Mouse (Mus musculus) liver, embryonic 14.5 days (tissue): ENCODE results near the gene Unc13b. TPM values are rescaled to one million over a fixed set of nuclear protein-coding genes. Genes with fewer than 3 reads are reported as not detected.

Experiments used
- ATAC-seq: fragments of 200-750 bp; cut with Nextera tagmentation; 2 replicates; pipeline ENCODE4 v1.8.0; 2017; ENCODE audit warnings: moderate number of reproducible peaks, mild to moderate bottlenecking, moderate library complexity; ENCODE audit not compliant: insufficient read depth
- DNase-seq, 3 experiments: peaks; one replicate each; pipeline ENCODE4 v3.0.0-alpha.2; 2012 to 2013; ENCODE audit warnings: low read depth in 3 of 3, low spot score in 3 of 3
- H3K27ac ChIP-seq: fragments of 300-500 bp; sonication (generic); 2 replicates; pipeline ENCODE4 v1.5.1; 2014; ENCODE audit warnings: moderate library complexity, mild to moderate bottlenecking, control low read depth, inconsistent platforms
- H3K27me3 ChIP-seq: fragments of 300-500 bp; sonication (generic); 2 replicates; pipeline ENCODE4 v1.6.1; 2014; ENCODE audit warnings: mild to moderate bottlenecking, low read length, moderate library complexity; ENCODE audit not compliant: control insufficient read depth, insufficient read depth
- H3K36me3 ChIP-seq: fragments of 300-500 bp; sonication (generic); replicated peaks from 2 replicates; pipeline ENCODE4 v1.6.1; 2014; ENCODE audit warnings: low read depth; ENCODE audit not compliant: control insufficient read depth, insufficient read depth
- H3K4me1 ChIP-seq, 2 experiments: fragments of 200-500 bp in 1 of 2; fragments of 300-500 bp in 1 of 2; sonication (generic) in 1 of 2; replicated peaks; 2 replicates each; pipeline ENCODE4 v1.6.1; 2012 to 2014; ENCODE audit warnings: antibody characterized with exemption in 1 of 2, inconsistent platforms in 1 of 2, low read length in 1 of 2; ENCODE audit not compliant: control insufficient read depth in 2 of 2, insufficient read depth in 2 of 2
- H3K4me2 ChIP-seq: fragments of 300-500 bp; sonication (generic); 2 replicates; pipeline ENCODE4 v1.6.1; 2014; ENCODE audit warnings: low read depth, mild to moderate bottlenecking, control low read depth, moderate library complexity
- H3K4me3 ChIP-seq, 2 experiments: fragments of 200-500 bp in 1 of 2; fragments of 300-500 bp in 1 of 2; sonication (generic) in 1 of 2; 2 replicates each; pipeline ENCODE4 v1.5.1; 2012 to 2014; ENCODE audit warnings: low read depth in 2 of 2, low read length in 2 of 2, mild to moderate bottlenecking in 2 of 2, control low read depth in 1 of 2, inconsistent platforms in 1 of 2, moderate library complexity in 1 of 2; ENCODE audit not compliant: insufficient read depth in 1 of 2
- H3K9ac ChIP-seq: fragments of 300-500 bp; sonication (generic); replicated peaks from 2 replicates; pipeline ENCODE4 v1.6.1; 2014; ENCODE audit warnings: mild to moderate bottlenecking, control low read depth, moderate library complexity
- H3K9me3 ChIP-seq: fragments of 300-500 bp; sonication (generic); 2 replicates; pipeline ENCODE4 v1.6.1; 2016; ENCODE audit warnings: low read length, mixed read lengths; ENCODE audit not compliant: control insufficient read depth
- CTCF ChIP-seq: IDR thresholded peaks from 2 replicates; pipeline ENCODE4 v1.5.1; 2016; ENCODE audit warnings: antibody characterized with exemption, low read depth, control low read depth
- EP300 ChIP-seq: IDR thresholded peaks from 2 replicates; pipeline ENCODE4 v1.6.1; 2016; ENCODE audit warnings: antibody characterized with exemption, low read depth
- WGBS: fragments of 180-500 bp; shearing (Covaris S2); extraction: QIAGEN DNeasy Blood & Tissue Kit; methylation state at CpG from one replicate; pipeline ENCODE4 v1.1.7; 2014; ENCODE audit not compliant: insufficient replicate concordance; 5-methylcytosine and 5-hydroxymethylcytosine counted together
- polyA plus RNA-seq, 2 experiments: library from polyadenylated mRNA; depleted of rRNA in 1 of 2; stranded (reverse) in 1 of 2; unstranded in 1 of 2; fragments of >200 nt; fragmentation: Nextera tagmentation in 1 of 2; extraction: Ambion mirVana in 1 of 2; gene quantifications; 2 replicates each; pipeline versions ENCODE4 v1.2.1 to v1.2.3; 2012 to 2014

The Unc13b gene
- polyA plus RNA-seq, 2 experiments: 0.19 to 0.59 TPM

DNA sequence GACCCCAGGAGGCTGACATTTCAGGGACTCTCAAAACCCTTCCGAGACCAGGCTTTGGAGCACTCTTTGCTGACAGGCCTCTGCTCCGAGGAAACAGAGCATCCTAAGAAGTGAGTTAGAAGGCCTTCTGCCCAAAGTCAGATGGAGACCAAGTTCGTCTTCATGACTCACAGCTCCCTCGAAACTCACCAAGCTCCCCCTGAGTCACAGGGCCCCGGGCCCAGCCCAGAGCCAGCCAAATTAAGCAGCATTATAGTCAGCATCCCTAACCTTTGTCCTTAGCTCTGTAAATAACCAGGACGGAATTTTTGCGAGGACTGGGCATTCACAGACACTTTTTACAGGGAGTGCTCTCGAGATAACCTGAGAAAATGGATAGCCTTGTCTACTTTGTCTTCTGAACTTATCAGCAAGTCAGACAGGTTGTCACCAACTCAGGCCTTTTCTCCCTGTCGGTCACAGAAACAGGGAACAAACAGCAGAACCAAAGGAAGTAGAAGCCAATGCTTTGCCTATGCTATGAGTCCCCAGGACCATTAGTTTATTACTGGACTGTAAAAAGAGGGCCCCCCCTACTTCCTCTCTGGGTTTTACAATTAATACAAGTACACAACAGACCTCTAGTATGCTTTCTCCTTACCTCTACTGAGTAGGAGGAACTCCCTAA, 17.7 kb upstream of the Unc13b start:
- WGBS: 59% methylated on average over 9 of the region's 9 CpGs
- no peak overlapping the region for H3K9ac ChIP-seq
- peak overlapping the region; percentile 27; the same call in 1 of the 2 replicates for H3K4me2 ChIP-seq
- peak overlapping the region; percentile 10; the same call in 1 of the 2 replicates for H3K27ac ChIP-seq
- TF ChIP-seq CTCF (no peak), EP300 (no peak)
- H3K4me1 ChIP-seq: peaks cover 41 to 55% of the 10 kb centered on the region in 2 experiments
- no peak for ATAC-seq
- DNase-seq: no peak
- no peak overlapping the region for H3K4me3 ChIP-seq
- peaks cover 6% of the 10 kb centered on the region for H3K36me3 ChIP-seq
- H3K27me3 ChIP-seq: no peaks in the 10 kb centered on the region
- no peaks in the 10 kb centered on the region for H3K9me3 ChIP-seq

DNA sequence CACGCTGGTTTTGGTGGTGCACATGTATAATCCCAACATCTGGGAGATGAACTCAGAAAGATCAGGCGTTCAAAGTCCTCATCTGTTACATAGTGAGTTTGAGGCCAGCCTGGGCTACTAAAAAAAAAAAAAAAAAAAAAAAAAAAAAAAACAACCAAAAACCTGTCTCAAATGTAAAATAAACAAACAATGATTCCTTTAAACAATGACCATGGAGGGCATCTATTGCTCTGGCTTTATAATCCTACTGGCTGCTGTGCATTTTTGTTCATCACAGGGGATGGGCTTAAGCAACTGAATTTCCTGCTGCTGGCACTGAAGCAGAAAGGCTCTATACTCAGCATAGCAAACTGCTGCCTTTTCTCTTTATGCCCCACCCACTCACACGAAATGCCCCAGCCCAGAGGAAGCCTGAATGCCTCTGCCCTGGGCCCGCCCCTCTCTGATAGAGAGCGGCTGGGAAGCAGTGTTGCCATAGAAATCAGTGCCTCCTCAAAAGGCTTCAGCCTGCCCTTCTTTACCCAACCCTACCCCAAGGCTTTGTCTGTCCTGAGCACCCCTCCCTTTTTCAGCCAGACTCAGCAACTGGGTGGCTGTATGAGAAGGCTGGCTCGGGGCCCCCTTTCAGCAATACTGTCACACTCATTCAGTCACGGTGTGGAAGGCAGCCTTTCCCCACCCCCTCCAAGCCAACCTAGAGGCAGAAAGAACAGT, 15.0 kb upstream of the Unc13b start:
- no peak overlapping the region for H3K4me2 ChIP-seq
- ATAC-seq: no peak

GRCm38 (mm10) chr4:43044673-43045072, 14.1 kb upstream of the Unc13b start:
- 12% methylated on average over 4 of the region's 4 CpGs for WGBS

More for the DNA sequence above, 15.0 kb upstream of the Unc13b start:
- no peaks in the 10 kb centered on the region for H3K36me3 ChIP-seq
- no peak overlapping the region for H3K27ac ChIP-seq
- DNase-seq: no peak
- TF ChIP-seq CTCF: no peak
- TF ChIP-seq EP300: no peak
- H3K4me1 ChIP-seq: peaks cover 25 to 35% of the 10 kb centered on the region in 2 experiments
- no peaks in the 10 kb centered on the region for H3K27me3 ChIP-seq
- 18% methylated on average over 7 of the region's 7 CpGs for WGBS
- no peak overlapping the region for H3K4me3 ChIP-seq
- no peak overlapping the region for H3K9ac ChIP-seq
- no peaks in the 10 kb centered on the region for H3K9me3 ChIP-seq

GRCm38 (mm10) chr4:43045285-43045658, 13.5 kb upstream of the Unc13b start:
- H3K9me3 ChIP-seq: no peaks in the 10 kb centered on the region
- no peaks in the 10 kb centered on the region for H3K27me3 ChIP-seq
- no peaks in the 10 kb centered on the region for H3K36me3 ChIP-seq
- TF ChIP-seq EP300 (no peak), CTCF (no peak)
- peaks cover 17 to 26% of the 10 kb centered on the region in 2 experiments for H3K4me1 ChIP-seq
- H3K27ac ChIP-seq: no peak overlapping the region
- no peak for DNase-seq
- peak overlapping the region; percentile 59 for H3K4me3 ChIP-seq
- 8% methylated on average over 13 of the region's 13 CpGs for WGBS
- no peak overlapping the region for H3K9ac ChIP-seq
- H3K4me2 ChIP-seq: peak overlapping the region; percentile 83
- no peak for ATAC-seq

More at GRCm38 (mm10) chr4:43044673-43045072, 14.1 kb upstream of the Unc13b start:
- Histone ChIP-seq H3K36me3 (no peaks in the 10 kb centered on the region), H3K27ac (no peak overlapping the region), H3K4me3 (no peak overlapping the region), H3K9me3 (no peaks in the 10 kb centered on the region), H3K4me1 (peaks cover 17 to 26% of the 10 kb centered on the region in 2 experiments), H3K9ac (no peak overlapping the region), H3K4me2 (peak overlapping the region; percentile 83; the same call in 1 of the 2 replicates), H3K27me3 (no peaks in the 10 kb centered on the region)
- TF ChIP-seq CTCF (no peak), EP300 (no peak)
- ATAC-seq: no peak
- DNase-seq: no peak

DNA sequence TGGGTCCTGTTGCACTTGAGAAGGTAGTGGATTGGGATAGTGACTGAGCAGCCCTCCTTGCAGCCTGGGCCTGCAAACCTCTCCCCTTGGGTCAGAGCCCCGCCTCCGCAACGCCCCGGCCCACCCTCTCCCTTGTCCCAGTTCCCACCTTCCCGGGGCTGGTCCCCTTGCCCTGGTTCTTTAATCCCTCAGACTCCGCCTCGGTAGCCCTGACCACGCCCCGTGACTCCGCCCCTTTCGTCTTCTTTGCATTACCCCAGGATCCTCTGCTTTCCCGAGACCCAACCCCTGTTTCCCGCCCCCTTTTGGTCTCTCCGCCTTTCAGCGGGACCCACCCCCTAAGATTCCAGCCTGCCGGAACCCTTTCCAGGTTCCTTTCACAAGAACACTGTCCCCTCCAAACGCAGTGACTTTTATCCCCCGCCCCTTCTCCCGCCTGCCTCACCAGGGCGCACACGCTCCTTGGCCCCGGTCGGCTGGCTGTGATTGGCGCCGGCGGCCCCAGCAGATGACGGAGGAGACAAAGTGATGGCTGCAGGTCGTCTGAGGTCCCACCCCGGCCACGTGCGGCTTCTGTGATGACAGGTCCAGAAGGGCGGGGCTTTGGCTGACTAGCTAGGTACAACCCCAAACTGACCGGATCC, 13.0 kb upstream of the Unc13b start, which contains the start of gene Fam214b:
Gene Fam214b, minus strand, starts transcription at position 562 of the 644 bp plus-strand sequence.
- peaks cover 13 to 21% of the 10 kb centered on the region in 2 experiments for H3K4me1 ChIP-seq
- no peaks in the 10 kb centered on the region for H3K9me3 ChIP-seq
- no peak within 1 kb of the TSS for H3K27ac ChIP-seq
- H3K4me3 ChIP-seq: peak within 1 kb of the TSS; percentile 59
- H3K27me3 ChIP-seq: no peaks in the 10 kb centered on the region
- ATAC-seq: peak; percentile 88
- H3K4me2 ChIP-seq: peak within 1 kb of the TSS; percentile 83
- peak within 1 kb of the TSS; percentile 20; the same call in 1 of the 2 replicates for H3K9ac ChIP-seq
- peak; percentile 71 to 78 (median 77) for DNase-seq
- H3K36me3 ChIP-seq: no peaks in the 10 kb centered on the region
- TF ChIP-seq EP300 (no peak), CTCF (no peak)
- 1% methylated on average over 33 of the region's 33 CpGs for WGBS
